Mouse (Mus musculus) heart, adult 11 months (tissue): ENCODE measurements around the gene Cenpf.

Experiments
- DNase-seq: peaks from one replicate; pipeline ENCODE4 v3.0.0; 2022

Cenpf gene

DNA sequence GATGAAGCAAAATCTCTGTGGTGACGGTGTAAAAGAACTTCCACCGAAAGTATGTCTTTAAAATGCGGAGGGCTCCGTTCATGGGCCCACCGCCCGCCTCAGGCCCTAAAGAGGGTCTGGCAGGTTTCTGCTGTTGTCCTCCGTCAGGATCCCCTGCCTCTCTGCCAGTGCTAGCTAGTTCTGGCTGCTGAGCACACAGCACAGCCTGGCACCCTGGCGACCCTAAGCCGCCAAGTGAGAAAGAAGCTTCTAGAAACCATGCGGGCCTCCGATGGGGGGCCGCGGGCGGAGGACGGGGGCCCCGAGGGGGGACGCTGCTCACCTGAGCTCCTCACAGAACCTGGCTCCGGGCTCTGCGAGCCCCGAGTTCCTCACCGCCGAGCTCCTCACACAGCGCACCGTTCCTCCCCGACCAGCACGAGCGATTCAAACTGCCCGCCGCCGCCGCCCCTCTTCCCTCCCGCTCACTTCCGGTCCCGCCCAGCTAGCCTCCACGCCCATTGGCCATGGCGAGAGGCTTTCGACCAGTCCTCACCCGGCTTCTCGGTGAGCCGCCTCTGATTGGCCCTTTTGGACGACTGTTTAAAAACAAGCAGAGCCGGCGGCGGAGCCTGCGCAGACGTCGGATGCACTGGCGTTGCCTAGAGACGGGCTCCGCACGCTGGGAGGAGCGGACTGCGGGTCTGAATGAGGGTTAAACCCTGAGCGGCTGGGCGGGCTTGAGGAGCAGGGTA lies at the start of gene Cenpf:
Gene Cenpf, minus strand, starts transcription at position 433 of the 734 bp plus-strand sequence.
- peak; percentile 100 for DNase-seq

DNA sequence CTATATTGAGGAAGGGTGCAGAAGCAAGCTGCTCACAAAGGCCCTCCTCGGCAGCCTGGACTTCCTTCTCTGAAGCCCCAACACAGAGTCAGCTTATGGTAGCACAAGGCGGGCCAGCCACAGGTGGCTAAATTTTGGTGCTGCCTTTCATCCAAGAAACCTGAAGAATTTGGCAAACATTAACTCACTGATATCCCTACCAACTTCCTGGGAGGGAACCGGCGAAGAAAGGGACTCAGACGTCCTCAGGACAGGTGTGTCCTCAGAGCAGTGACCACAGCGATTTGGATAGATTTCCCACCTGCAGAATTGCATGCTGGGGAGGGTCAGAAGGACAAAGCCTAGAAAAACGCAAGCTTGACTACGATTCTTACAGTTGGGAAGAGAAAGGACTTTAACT lies 44.3 kb upstream of the Cenpf start:
- DNase-seq: peak; percentile 78

DNA sequence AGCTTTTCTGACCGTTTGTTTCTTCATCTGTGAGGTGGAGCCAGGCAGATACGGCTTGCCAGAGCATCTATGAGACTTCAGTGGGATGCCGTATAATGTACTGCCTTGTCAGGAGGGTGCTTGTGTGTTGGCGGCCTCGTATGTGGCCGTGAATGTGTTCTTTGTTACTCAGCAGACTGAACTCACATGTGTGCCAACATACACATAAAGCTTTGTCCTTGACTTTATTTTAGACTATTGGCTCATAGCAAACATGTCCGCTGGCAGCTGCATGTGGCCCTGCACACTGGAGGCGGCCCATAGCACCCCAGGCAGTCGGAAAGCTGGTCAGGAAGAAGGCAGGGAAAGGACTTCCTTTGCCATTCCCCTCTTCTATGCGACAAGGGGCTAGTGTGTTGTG lies 43.8 kb upstream of the Cenpf start:
- no peak for DNase-seq

DNA sequence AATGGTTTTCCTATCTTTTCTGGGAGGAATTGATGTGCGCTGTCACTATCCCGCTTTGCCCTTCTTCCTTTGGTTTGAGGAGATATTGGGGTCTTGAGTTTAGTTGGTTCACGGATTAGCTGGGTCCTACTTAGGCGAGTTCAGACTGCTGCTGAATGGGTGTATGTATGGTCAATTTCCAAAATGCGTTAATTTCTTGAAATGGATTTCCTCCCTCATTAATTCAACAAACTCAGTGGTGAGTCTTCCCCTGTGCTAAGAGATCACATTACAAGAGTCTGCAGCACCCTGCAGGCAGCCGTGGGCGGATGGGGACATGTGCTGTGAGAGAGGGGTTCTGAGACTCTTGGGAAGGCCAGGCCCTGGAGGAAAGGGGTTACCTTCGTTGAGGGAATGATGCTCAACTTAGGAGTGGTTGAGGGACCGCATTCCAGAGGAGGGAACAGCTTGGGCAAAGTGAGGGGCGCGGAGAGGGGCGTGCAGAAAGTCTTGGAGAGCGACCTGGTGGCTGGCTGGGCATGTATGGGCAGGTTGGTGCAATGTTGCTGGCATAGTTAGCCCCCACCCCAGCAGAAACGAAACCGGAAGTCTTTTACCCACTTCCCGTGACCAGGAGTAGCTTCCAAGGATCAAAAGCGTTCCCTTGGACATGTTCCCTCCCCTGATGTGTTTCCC lies 41.4 kb upstream of the Cenpf start:
- peak; percentile 91 for DNase-seq

DNA sequence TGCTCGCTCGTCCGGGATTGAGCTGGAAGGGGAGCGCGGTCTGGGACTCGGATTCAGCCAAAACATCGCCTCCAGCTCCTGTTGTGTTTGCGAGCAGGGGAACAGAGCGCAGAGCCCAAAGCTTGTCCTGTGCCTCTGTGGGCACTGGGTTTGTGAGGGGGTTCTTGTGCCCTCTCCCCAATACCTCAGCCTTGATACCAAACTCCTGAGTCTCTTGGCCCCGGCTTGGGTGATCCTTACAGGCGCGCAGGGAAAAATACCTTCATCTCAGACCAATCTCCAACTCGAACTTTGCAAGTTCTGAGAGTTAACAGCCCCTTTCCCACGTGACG lies 40.9 kb upstream of the Cenpf start:
- no peak for DNase-seq

DNA sequence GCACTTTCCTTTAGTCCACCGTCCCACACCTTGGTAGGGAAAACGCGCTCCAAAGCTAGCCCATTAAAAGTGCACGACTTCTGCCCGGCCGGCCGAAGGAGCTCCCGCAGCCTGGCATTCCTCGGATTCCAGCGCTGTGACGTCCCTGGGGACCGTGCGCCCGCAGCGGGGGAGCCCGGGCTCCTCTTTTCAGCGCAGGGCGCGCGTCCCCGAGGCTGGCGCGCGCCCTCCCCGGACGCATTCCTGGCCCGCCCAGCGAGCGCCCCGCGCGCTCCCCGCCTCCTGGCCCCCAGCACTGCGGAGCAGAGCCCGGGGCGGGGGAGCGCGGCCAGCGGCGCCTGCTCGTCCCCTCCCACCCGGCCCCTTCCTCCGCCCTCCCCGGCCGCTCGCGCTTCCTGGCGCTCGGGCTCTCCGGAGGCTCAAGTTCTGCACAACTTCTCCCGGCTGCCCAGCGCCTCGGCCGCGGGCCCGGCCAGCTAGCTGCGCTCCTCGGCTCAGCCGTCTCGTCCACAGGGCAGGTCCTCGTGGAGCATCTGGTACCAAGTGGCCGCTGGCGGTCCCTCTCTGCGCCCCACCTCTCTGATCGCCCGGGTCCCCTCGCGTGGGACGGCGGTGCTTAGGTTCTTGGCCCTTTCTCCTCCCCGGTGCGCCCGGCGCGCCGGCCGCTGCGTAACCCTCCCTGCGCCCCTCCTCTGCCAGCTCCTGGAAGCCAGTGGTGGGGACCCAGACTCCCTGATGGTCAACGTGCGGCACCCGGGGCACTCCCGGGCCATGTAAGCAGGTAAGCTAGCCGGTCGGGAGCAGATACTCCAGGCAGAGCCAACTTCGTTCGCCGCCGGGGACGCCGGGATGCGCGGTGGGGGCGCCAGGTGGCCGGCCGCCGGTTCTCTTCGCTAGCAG lies 40.2 kb upstream of the Cenpf start, which contains the start of gene Ptpn14:
Gene Ptpn14, plus strand, starts transcription at position 385 of the 900 bp plus-strand sequence.
- DNase-seq: peak; percentile 99

DNA sequence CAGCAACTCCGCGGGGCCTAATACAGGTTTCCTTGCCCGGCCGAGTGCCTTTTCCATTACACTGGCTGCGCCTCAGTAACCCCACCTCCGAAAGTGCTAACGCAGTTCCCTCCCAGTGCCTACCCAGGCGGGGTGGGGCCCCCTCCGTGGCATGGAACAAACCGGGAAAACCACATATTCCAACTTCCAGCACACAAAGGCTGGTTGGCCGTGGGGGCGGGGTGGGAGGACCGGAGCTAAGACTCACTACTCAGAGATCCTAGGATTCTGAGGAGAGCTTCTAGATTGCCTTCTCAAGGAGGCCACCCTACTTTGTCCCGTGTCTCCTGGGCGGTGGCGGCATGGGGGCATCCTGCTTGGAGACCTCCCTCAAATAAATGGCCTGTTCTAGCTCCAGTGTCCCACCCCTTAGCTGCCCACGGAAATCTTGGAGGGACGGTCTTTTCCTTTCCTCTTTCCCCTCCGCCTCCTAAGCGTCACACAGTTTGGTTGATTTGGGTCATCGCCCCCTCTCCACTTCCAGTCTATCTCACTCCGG lies 39.5 kb upstream of the Cenpf start:
- peak; percentile 99 for DNase-seq

DNA sequence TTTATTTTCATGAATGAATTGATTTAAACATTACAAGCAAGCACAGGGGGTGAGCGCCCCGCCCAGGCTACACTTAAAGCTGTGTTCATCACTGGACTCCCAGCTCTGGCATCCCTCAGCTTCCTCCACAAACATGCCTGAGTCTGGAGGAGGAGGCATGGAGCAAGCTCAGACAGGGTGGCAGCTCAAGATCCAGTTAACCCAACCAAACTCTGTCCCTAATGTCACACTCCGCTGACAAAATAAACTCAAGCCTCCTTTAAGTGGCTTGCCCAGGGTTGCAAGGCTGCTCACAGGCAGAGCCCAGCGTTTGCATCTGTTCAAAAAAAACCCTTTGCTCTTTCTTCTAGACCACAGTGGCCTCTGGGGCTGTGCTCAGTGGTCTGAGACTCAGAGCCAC lies 38.2 kb upstream of the Cenpf start:
- DNase-seq: no peak

DNA sequence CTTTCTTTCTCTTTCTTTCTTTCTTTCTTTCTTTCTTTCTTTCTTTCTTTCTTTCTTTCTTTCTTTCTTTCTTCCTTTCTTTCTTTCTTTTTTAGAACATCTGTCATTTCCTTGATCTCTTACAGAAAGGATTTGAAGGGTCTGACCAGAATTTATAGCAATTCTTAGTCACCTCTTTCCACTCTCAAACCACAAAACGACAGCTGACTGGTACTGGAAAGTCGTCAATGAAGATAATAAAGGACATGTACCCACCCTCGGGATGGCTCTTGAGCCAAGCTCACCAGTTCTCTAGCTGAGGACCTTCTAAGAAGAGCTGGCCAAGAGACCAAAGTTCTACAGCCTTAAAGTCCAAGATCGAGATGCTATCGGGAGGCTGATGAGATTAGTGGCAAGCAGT lies 30.7 kb upstream of the Cenpf start:
- no peak for DNase-seq

DNA sequence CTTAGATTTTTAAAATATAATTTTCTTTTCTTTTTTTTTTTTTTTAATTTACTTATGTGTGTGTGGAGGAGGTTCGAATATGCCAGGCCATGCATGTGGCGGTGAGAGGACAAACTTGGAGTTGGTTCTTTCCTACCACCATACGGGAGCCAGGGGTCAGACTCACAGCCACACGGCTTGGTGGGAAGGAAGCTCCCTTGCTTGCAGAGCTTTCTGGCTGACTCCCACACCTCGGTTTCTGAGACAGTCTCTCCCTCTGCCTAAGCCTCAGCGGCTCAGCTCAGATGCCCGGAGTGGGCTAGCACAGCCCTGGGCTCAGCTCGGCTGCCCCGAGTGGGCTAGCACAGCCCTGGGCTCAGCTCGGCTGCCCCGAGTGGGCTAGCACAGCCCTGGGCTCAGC lies 29.7 kb upstream of the Cenpf start:
- DNase-seq: no peak

DNA sequence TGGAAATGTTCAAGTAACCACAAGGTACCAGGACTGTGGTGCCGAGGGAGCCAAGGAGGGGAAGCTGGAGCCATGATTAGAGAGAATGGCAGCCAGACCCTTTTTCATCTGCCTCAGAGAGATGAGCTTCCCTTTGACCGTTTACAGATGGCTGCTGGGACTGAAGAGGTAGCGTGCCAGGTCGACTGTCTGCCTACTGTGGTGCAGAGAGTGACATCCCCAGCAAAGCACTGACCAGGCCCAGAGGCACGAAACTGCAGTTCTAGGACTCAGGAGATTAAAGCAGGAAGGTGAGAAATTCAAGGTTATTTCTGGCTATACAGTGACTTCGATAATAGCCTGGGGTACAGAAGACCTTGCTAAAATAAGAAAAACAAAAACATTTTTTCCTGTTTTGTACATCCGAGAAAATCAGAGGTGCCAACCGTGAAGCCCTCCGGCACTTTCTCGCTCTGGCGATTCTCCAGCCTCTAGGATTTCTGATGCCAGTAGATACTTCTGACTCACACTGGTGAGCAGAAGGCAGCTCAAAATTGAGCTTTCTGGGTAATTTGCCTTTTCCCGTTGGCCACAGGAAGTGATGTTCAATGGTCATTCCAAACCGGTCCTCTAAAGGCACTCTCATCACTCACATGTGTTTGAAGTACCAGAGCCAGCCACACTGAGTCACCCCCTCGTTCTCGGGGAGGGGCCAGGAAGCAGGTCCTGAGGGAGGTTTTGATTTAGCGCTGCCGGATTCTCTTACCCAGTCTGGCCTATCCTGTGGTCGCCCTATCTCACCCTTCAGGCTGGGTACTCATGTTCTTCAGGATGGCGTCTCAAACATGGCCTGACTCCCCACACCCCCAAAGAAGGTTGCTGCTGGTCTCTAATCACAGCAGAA lies 28.3 kb upstream of the Cenpf start:
- no peak for DNase-seq

DNA sequence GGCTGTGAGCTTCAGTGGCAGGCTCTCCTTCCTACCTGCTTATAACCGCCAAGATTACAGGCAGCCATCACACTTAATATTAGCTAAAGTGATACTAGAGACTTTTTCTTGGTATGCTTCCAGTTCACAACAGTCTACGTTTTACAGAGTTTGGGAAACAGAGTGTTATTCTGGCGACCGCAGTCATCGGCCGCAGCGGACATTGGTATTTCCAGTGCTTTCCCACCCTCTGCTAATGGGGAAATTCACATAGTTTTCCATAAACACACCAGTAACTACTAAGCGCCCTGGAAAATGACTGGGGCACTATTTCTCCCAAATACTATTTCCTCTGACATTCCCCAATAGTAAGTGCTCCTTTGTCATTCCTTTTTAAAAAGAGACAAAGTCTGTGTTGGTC lies 21.1 kb upstream of the Cenpf start:
- no peak for DNase-seq

DNA sequence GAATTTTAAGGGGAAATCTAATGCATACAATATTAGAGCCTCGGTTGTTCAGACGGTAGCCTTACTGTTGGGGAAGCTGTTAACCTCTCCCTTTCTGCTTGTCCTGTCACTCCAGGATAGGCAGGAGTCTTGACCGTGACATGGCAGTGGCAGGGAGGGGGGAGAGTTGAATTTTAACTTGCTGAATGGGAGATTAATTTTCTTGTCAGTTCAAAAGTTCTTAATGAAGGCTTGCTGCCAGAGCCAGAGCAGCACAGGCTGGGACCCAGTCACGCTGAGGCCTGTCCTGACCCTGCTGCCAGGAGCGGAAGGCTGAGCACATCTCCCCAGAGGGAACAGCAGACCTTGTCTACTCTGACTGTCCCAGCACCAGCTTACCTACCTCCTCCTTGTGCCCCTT lies 19.5 kb upstream of the Cenpf start:
- no peak for DNase-seq

DNA sequence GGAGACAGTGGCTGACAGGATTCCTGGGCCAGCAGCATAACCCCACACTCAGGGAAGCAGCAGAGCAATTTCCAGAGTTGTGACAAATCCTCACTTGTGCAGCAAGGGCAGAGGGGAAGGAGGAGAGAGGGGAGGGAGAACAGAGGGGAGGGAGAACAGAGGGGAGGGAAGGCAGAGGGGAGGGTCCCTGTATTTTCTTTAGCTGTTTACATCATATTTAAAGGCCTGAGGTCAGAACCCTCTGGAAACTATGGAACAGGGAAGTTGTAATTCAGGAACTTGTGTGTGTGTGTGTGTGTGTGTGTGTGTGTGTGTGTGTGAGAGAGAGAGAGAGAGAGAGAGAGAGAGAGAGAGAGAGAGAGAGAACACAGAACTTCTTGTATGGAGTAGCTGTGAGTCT lies 19.1 kb upstream of the Cenpf start:
- no peak for DNase-seq

DNA sequence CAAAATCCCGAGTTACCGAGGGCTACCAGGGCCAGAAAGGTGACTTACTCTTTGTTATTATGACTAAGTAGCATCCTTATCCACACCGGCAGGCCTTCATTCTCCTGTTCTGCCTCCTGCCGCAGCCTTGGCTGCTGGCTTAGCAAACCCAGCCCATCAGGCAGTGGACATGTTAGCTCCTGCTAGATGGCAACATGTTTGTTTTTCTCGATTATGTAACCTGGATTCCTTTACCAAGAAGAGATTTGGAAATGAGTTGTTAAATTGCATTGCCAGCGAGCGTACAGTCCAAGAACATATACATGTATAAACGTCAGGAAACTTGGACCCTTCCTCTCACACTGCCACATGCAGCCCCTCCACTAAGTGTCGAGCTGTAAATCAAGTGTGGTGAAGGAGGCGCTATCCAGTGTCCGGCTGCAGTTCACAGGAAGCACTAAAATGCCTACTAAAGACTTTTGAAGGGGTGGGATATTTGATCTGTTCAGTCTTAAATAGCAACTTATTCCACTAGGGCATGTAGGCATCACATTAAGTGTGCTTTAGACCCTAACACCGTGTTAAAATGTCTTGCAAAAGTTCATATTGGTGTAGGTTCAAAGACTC lies 18.3 kb upstream of the Cenpf start:
- DNase-seq: no peak

DNA sequence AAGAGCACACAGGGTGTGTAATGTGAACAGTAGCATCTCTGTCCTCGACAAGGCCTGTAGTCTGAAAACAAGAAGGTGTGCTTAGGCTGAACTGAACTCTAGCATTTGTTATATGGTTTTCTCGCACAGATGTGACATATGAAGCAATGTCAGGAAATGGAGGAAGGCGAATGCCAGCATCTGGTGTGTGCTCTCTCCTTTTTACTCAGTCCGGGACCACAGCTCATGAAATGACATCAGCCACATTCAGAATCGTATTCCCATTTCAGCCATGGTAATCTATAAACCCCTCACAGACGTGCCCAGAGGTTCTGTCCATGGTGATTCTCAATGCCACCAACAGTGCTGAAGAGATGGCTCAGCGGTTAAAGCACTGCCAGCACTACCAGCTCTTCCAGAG lies 15.7 kb upstream of the Cenpf start:
- no peak for DNase-seq

DNA sequence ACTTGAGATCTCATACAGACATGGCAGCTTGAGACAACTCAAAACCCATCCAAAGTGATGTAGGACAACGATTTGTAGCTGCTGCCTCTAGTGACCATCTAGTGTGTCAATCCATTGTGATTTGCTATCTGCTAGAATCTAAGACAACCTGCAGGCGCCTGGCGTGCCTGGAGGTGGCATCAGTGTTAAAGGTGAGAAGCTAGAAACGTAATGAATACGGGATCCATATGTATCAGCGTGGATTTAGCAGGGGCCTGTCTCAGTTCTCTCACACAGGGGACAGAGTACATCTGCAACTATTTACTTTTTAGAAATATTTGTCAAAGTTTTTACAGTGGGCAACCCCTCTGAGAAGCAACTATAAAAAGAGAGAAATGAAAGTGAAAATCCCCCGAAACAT lies 15.3 kb upstream of the Cenpf start:
- DNase-seq: no peak

DNA sequence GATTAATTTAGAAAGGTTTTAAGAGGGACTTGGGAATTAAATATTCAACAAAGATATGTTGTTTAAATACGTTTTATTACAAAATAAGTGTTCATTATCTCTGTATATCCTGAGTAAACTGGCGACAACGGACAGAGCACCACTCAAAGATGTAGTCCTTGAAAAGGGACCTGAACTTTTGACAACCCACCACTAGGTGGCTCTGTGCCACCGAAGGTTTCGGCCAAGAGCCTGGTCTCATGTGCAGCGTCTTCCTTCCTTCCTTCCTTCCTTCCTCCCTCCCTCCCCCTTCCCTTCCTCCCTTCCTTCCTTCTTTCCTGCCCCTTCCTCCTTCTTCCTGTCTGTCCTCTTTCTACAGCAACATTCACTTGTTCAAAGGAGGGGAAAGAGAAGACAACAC lies 13.1 kb upstream of the Cenpf start:
- DNase-seq: peak; percentile 89

DNA sequence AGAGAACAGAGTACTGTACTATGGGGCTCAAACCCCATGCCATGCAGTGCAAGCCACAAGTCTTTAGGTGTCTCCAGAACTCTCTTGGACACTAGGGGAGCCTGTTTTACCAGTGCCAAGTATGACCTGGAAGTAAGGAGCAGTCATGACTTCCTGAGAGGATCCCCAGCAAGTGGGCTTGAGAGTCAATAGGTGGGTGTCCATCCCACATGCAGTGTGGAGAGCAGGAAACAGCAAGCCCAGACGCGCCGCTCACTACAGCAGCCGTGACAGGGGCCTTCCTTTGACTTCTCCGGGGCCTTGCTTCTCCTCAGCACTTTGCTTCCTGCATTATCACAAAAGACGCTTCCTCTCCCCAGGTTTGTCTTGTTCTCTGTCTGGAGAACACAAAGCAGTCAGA lies 12.3 kb upstream of the Cenpf start:
- peak; percentile 84 for DNase-seq

DNA sequence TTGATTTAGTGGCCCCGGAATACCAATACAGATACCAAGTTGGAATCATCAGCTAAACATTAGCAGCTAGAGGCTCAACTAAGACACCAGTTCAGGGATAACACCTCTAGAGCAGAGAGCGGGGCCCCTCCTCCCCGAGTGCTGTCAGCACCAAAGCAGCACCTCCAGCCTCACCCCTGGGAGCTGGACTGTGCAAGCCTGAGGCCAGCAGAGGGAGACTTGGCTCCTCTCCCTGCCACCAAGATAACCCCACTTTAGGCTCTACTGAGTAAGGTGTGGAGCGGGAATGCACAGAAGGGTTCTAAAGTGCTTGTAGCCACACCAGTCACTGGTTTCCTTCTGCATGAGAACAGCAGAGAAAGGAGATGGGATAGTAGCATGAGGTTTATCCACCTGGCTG lies 10.5 kb upstream of the Cenpf start:
- DNase-seq: peak; percentile 96

DNA sequence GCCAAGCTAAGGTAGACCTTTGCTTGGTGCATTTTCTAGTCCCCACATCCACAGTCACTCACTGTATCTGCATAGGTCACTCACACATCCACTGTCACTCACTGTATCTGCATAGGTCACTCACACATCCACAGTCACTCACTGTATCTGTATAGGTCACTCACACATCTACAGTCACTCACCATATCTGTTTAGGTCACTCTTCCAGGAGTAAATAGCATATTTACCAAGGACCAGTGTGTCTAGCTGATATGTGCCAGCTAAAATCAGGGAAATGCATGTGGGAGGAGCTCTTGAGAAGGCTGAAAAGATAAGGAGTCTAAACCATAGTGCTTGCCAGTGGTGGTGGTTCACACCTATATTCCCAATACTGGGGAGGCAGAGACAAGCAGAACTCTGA lies 7.4 kb upstream of the Cenpf start:
- DNase-seq: peak; percentile 80

DNA sequence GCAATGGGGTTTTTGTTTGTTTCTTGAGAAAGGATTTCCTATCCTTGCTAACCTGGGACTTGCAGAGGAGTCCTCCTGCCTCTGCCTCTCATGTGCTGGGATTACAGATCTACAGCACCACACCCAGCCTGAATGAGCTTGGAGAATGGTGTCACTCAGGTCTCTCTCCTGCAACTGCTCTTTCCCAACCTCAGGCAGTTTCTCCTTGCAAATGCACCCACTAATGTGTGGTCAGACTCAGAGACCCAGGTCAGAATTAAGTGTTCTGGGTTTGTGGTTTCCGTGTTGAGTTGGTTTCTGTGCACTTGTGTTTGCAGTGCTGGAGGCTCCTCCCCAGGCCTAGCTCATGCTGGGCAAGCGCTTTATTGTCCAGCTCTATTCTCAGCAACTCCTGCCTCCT lies 6.5 kb upstream of the Cenpf start:
- DNase-seq: peak; percentile 54
